Mouse (Mus musculus): ENCODE measurements around the gene Ddx42. TPM values are rescaled to one million over a fixed set of nuclear protein-coding genes. Genes with fewer than 3 reads are reported as not detected.

The Ddx42 gene
- polyA plus RNA-seq, 1 experiment: 22.0 TPM

DNA sequence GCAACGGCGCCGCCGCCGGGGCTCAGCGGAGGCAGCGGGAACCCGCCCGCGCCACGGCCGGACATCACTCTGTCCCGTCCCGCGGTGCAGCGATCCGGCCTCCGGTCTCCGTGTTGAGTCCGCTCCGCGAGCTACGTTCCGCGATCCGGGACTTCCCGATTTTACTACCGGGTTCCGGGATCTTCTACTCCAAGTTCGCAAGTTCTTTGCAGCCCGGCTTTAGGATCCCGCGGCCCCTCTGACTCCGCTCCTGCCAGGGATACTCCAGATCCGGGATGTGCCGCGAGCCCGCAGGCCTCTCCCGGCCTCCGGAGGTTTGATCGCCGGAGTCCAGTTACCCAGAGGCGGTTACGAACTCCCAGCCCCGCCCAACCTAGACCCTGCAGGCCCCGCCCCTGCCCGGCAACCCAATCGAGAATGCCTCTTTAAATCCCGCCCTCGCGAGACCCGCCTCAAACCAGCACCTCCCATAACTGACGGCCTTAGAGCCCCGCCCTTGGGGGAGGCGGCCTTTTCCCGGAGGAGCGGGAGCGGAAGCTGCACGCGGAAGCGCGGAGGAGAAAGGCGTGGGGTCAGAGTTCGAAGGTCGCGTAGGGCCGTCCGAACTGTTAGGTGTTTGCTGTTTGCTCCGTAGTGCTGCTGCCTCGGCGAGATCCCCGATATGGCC, 56.1 kb downstream of the Ddx42 start, which contains the start of gene Smarcd2:
TSS of gene Smarcd2 (minus strand) at position 329 of the 667 bp plus-strand sequence.
- Histone ChIP-seq H3K27me3 (ENCODE audit: control insufficient read depth, insufficient read depth, insufficient read length) (no peaks in the 10 kb centered on the region), H3K79me2 (ENCODE audit: control insufficient read depth, insufficient read depth) (peaks cover 36% of the 10 kb centered on the region), H3ac (ENCODE audit: control insufficient read depth, insufficient read length) (peak within 1 kb of the TSS; percentile 88), H3K4me3 (peak within 1 kb of the TSS; percentile 60), H3K36me3 (ENCODE audit: control insufficient read depth, insufficient read depth) (no peaks in the 10 kb centered on the region), H3K4me2 (ENCODE audit: low read depth) (peak within 1 kb of the TSS; percentile 87)
- peak; percentile 27 for TF ChIP-seq E2F4 (IDR thresholded peaks at IDR 0.05; ENCODE audit: insufficient read depth)
- TF ChIP-seq SRF (IDR thresholded peaks at IDR 0.05; ENCODE audit: control insufficient read depth, insufficient read length, low read depth): no peak
- peak in 1 of 3 experiments; percentile 10 for TF ChIP-seq MYOG (IDR thresholded peaks at IDR 0.05; ENCODE audit: control insufficient read depth in 1 of 3, insufficient read depth in 1 of 3, insufficient read length in 2 of 3, low read depth in 2 of 3)
- TF ChIP-seq POLR2AphosphoS2 (IDR thresholded peaks at IDR 0.05; ENCODE audit: insufficient read length, low read depth): peak; percentile 86
- no peak for TF ChIP-seq MAX (IDR thresholded peaks at IDR 0.05; ENCODE audit: low read depth)
- TF ChIP-seq POLR2A (IDR thresholded peaks at IDR 0.05; ENCODE audit: insufficient read length, low read depth): peak; percentile 85
- TF ChIP-seq USF1 (IDR thresholded peaks at IDR 0.05; ENCODE audit: low read depth): no peak
- no peak for TF ChIP-seq CEBPB (IDR thresholded peaks at IDR 0.05; ENCODE audit: insufficient read depth, poor library complexity, severe bottlenecking)

DNA sequence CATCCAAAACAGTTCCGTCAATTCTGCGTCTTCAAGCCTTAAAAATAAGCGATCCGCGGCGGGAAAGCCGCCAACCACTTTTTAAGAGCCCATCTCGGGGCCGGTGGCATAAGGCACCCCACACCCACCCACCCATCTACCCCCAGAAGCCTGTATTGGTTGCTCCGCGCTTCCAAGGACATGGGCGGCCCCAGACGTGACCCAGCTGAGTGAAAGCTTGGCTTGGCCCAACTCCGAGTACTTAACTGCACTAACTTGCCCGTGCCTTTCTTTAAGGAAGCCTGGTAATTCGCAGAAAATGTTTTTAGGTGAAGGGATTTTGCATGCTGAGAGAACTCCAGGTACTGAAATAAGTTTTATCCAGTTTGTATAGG, 56.6 kb downstream of the Ddx42 start:
- peak overlapping the region; percentile 87 for H3K4me2 ChIP-seq (ENCODE audit: low read depth)
- no peak for TF ChIP-seq TCF12 (IDR thresholded peaks at IDR 0.05; ENCODE audit: insufficient read depth, poor library complexity, severe bottlenecking)
- TF ChIP-seq CEBPB (IDR thresholded peaks at IDR 0.05; ENCODE audit: insufficient read depth, poor library complexity, severe bottlenecking): no peak
- no peak for TF ChIP-seq POLR2AphosphoS2 (IDR thresholded peaks at IDR 0.05; ENCODE audit: insufficient read length, low read depth)
- no peak for TF ChIP-seq E2F4 (IDR thresholded peaks at IDR 0.05; ENCODE audit: insufficient read depth)
- TF ChIP-seq POLR2A (IDR thresholded peaks at IDR 0.05; ENCODE audit: insufficient read length, low read depth): no peak
- no peak for TF ChIP-seq REST (IDR thresholded peaks at IDR 0.05; ENCODE audit: insufficient read depth, insufficient read length)
- TF ChIP-seq MAX (IDR thresholded peaks at IDR 0.05; ENCODE audit: low read depth): no peak
- no peak for TF ChIP-seq TCF3 (IDR thresholded peaks at IDR 0.05; ENCODE audit: insufficient read length, low read depth)
- no peak for TF ChIP-seq MYOG (IDR thresholded peaks at IDR 0.05; ENCODE audit: control insufficient read depth in 1 of 3, insufficient read depth in 1 of 3, insufficient read length in 2 of 3, low read depth in 2 of 3)
- TF ChIP-seq SRF (IDR thresholded peaks at IDR 0.05; ENCODE audit: control insufficient read depth, insufficient read length, low read depth): no peak
- no peak for TF ChIP-seq USF1 (IDR thresholded peaks at IDR 0.05; ENCODE audit: low read depth)
- TF ChIP-seq MYOD1 (IDR thresholded peaks at IDR 0.05; ENCODE audit: control insufficient read depth in 1 of 3, insufficient read length in 2 of 3, low read depth in 2 of 3): no peak
- peak overlapping the region; percentile 60 for H3K4me3 ChIP-seq

DNA sequence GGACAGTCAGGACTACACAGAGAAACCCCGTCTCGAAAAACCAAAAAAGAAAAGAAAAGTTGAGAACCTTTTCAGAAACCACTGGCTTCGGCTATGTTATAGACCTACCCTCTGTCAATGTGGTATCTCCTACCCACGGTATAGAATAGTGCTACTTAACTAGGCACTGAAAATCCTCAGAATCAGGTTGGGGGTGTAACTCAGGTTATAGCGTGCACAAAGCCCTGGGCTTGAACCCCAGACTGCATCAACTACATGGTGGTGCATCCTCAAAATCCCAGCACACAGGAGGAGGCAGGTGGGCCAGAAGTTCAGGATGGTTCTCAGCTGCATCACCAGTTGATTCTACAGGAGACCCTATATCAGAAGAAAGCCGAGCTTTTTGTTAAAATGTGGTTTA, 57.1 kb downstream of the Ddx42 start:
- Histone ChIP-seq H3K36me3 (ENCODE audit: control insufficient read depth, insufficient read depth) (no peaks in the 10 kb centered on the region), H3K4me3 (peak overlapping the region; percentile 60), H3K79me2 (ENCODE audit: control insufficient read depth, insufficient read depth) (peaks cover 33% of the 10 kb centered on the region), H3ac (ENCODE audit: control insufficient read depth, insufficient read length) (no peak overlapping the region), H3K27me3 (ENCODE audit: control insufficient read depth, insufficient read depth, insufficient read length) (no peaks in the 10 kb centered on the region), H3K4me2 (ENCODE audit: low read depth) (peak overlapping the region; percentile 87)
- TF ChIP-seq CEBPB (IDR thresholded peaks at IDR 0.05; ENCODE audit: insufficient read depth, poor library complexity, severe bottlenecking): no peak
- no peak for TF ChIP-seq TCF3 (IDR thresholded peaks at IDR 0.05; ENCODE audit: insufficient read length, low read depth)
- TF ChIP-seq USF1 (IDR thresholded peaks at IDR 0.05; ENCODE audit: low read depth): no peak
- no peak for TF ChIP-seq MAX (IDR thresholded peaks at IDR 0.05; ENCODE audit: low read depth)
- TF ChIP-seq SRF (IDR thresholded peaks at IDR 0.05; ENCODE audit: control insufficient read depth, insufficient read length, low read depth): no peak
- TF ChIP-seq POLR2A (IDR thresholded peaks at IDR 0.05; ENCODE audit: insufficient read length, low read depth): no peak
- TF ChIP-seq TCF12 (IDR thresholded peaks at IDR 0.05; ENCODE audit: insufficient read depth, poor library complexity, severe bottlenecking): no peak
- no peak for TF ChIP-seq MYOG (IDR thresholded peaks at IDR 0.05; ENCODE audit: control insufficient read depth in 1 of 3, insufficient read depth in 1 of 3, insufficient read length in 2 of 3, low read depth in 2 of 3)
- TF ChIP-seq REST (IDR thresholded peaks at IDR 0.05; ENCODE audit: insufficient read depth, insufficient read length): no peak
- TF ChIP-seq POLR2AphosphoS2 (IDR thresholded peaks at IDR 0.05; ENCODE audit: insufficient read length, low read depth): no peak
- no peak for TF ChIP-seq MYOD1 (IDR thresholded peaks at IDR 0.05; ENCODE audit: control insufficient read depth in 1 of 3, insufficient read length in 2 of 3, low read depth in 2 of 3)

More for the DNA sequence above, 56.6 kb downstream of the Ddx42 start:
- Histone ChIP-seq H3ac (ENCODE audit: control insufficient read depth, insufficient read length) (peak overlapping the region; percentile 88), H3K36me3 (ENCODE audit: control insufficient read depth, insufficient read depth) (no peaks in the 10 kb centered on the region), H3K27me3 (ENCODE audit: control insufficient read depth, insufficient read depth, insufficient read length) (no peaks in the 10 kb centered on the region), H3K79me2 (ENCODE audit: control insufficient read depth, insufficient read depth) (peaks cover 36% of the 10 kb centered on the region)

DNA sequence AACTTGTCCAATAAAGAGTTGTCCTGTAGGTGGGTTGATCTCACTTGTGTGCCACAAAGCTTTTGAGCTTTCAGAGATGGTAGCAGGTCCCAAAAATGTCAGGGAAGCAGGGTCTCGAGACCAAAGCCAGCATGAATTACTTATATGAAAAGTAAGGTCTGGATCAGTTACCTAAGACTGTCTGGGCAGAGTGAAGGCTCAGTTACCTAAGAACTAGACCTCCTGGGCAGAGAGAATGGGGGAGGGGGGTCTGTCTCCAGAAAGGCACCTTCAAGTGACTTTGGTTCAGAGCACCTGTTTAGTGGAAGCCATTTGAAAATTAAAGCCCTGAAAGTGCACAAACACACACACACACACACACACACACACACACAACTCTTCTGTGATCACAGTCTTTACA, 57.6 kb downstream of the Ddx42 start:
- no peak for TF ChIP-seq TCF3 (IDR thresholded peaks at IDR 0.05; ENCODE audit: insufficient read length, low read depth)
- no peak for TF ChIP-seq CEBPB (IDR thresholded peaks at IDR 0.05; ENCODE audit: insufficient read depth, poor library complexity, severe bottlenecking)
- no peak for TF ChIP-seq USF1 (IDR thresholded peaks at IDR 0.05; ENCODE audit: low read depth)
- TF ChIP-seq MAX (IDR thresholded peaks at IDR 0.05; ENCODE audit: low read depth): no peak
- no peak for TF ChIP-seq POLR2AphosphoS2 (IDR thresholded peaks at IDR 0.05; ENCODE audit: insufficient read length, low read depth)
- no peak for TF ChIP-seq MYOD1 (IDR thresholded peaks at IDR 0.05; ENCODE audit: control insufficient read depth in 1 of 3, insufficient read length in 2 of 3, low read depth in 2 of 3)
- no peak for TF ChIP-seq POLR2A (IDR thresholded peaks at IDR 0.05; ENCODE audit: insufficient read length, low read depth)
- no peak for TF ChIP-seq REST (IDR thresholded peaks at IDR 0.05; ENCODE audit: insufficient read depth, insufficient read length)
- no peak for TF ChIP-seq E2F4 (IDR thresholded peaks at IDR 0.05; ENCODE audit: insufficient read depth)
- TF ChIP-seq MYOG (IDR thresholded peaks at IDR 0.05; ENCODE audit: control insufficient read depth in 1 of 3, insufficient read depth in 1 of 3, insufficient read length in 2 of 3, low read depth in 2 of 3): no peak
- no peak for TF ChIP-seq TCF12 (IDR thresholded peaks at IDR 0.05; ENCODE audit: insufficient read depth, poor library complexity, severe bottlenecking)
- no peak for TF ChIP-seq SRF (IDR thresholded peaks at IDR 0.05; ENCODE audit: control insufficient read depth, insufficient read length, low read depth)

More for the DNA sequence above, 57.6 kb downstream of the Ddx42 start:
- Histone ChIP-seq H3K36me3 (ENCODE audit: control insufficient read depth, insufficient read depth) (no peaks in the 10 kb centered on the region), H3K4me3 (no peak overlapping the region), H3K79me2 (ENCODE audit: control insufficient read depth, insufficient read depth) (peaks cover 27% of the 10 kb centered on the region), H3K4me2 (ENCODE audit: low read depth) (no peak overlapping the region), H3K27me3 (ENCODE audit: control insufficient read depth, insufficient read depth, insufficient read length) (no peaks in the 10 kb centered on the region), H3ac (ENCODE audit: control insufficient read depth, insufficient read length) (no peak overlapping the region)
